Mouse (Mus musculus): ENCODE measurements around the gene Rhobtb1.

The Rhobtb1 gene

DNA sequence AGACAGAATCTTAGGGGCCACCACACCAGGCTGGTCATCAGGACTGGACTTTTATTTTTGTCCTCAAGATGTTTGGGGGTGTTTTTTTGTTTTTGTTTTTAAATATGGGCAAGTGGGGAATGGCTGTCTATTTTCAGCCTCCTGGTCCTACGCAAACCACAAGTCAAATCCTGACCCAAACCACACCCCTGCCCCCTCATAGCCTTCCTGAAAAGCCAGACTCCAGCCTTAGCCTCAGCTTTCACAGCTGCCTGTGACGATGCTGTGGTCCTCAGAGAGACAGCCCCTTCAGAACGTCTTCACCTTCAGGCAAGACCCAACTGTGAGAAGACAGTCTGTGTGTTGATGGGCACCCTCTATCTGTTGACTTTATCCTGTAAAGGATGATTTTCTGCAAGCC lies 95.5 kb downstream of the Rhobtb1 start:
- no peak for DNase-seq (ENCODE audit: low spot score in 2 of 2)

DNA sequence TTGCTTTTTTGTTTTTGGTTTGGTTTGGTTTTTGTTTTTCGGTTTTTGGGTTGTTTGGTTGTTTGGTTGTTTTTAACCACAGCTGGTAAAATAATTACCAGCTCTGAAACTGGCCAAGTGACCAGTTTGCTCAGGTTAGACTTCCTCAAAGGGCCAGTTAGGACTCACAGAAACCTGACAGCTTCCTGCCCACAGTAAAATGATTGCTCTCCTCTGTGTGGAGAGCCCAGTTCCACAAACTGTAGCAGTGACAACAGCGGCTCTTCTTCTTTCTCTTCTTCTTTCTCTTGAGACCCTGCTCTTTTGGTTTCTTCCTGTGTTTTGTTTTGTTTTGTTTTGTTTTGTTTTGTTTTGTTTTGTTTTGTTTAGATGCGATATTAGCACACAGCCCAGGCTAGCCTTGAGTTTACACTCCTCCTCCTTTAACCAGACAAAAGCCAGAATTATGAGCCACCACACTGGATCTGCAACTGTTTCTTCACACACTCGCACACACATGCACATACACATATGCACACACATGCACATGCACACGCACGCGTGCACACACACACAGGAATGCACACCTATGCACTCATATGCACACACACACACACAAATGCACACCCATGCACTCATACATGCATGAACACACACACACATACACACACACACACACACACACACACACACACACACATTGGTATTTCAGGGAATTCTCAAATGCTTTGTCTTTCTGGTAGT lies 96.2 kb downstream of the Rhobtb1 start:
- no peak for DNase-seq (ENCODE audit: low spot score in 2 of 2)

DNA sequence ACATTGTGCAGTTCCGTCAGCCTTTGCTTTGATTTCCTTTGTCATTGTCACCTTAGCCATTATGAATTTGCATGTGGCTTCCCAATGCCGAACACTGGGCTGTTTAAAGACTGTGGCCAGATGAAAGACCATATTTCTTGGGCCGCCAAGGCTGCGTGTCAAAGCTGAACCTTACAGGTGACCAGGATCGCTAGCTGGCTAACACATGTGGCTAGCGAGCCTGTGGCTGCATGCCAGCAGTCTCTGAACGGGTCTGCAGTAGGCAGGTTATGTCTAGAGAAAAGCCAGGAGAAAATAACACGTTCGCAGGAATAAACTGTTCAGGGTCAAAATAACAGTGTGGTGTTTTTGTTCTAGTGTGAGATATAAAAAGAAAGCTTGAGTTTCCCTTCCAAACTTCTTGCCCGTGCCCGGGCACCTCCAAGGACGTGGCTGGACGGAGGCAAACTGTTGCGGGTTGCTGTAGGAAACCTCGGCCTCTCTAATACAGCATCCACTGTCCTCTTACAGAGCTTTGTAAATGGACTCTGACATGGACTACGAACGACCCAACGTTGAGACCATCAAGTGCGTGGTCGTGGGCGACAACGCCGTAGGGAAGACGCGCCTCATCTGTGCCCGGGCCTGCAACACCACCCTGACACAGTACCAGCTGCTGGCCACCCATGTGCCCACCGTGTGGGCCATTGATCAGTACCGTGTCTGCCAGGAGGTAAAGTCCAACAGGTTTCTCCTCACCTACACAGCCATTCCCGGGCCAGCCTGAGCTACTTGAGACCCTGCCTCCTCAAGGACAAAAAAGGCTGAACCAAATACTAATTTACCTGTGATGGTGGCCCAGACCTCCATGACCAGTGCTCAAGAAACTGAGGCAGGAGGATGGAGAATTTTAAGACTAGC lies 97.3 kb downstream of the Rhobtb1 start:
- no peak for DNase-seq (ENCODE audit: low spot score in 2 of 2)

DNA sequence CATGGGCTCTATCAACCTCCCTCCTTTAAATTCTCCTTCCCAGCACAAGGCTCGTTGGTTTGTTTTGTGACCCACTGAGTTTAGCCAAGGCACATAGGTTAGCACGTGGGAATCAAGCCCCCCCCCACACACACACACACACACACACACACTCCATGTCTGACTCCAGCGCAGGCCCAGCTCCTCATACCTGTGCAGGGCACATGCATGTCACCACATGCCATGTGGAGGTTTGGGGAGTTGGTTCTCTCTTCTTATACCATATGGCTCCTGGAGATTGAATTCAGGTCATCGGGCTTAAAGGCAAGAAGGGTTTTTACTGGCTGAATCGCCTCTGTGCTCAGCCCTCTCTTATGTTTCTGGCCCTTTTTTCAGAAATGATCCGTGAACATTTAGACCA lies 100.0 kb downstream of the Rhobtb1 start:
- DNase-seq (ENCODE audit: low spot score in 2 of 2) = no peak

DNA sequence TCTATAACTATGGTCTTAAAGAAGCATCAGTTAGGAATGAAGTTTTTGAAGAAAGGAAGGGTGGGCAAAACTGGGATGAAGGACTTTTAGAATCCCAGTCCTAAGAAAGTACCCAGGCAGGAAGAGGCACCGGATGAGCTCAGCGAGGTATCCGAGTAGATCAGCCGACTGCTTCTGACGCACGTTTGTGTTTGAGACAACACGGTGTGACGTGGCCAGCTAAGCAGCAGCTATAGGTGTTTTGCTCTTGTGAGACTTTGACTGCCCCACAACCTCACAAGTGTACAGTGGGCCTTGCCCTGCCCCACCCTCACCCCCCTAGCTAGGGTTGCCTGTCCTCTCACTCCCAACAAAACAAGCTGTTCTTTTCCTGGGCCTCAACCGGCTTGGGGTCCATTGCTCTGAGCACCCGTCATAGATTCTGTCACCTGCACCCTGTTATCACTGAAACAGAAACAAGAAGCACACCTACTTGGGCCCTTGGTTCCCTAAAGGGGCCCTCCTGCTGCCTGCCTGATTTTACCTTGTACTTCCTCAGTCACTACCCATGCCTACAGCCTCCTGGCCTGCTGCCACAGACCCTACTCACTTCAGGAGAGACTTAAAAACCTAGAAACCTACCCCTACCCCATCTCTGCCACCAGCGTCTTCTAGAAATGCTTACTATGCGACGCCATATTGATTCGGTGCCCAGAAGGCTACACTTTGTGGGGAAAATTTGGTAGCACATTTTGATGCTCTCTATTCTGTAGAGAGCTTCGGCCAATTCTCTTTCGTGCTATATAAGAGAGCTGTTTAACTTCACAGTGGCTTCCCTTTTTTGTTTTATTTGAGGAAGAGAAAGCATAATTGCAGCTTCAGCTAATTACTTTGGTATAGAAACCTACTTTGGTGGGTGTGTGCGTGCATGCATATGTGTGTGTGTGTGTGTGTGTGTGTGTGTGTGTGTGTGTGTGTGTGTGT lies 101.2 kb downstream of the Rhobtb1 start:
- DNase-seq (ENCODE audit: low spot score in 2 of 2) = no peak

DNA sequence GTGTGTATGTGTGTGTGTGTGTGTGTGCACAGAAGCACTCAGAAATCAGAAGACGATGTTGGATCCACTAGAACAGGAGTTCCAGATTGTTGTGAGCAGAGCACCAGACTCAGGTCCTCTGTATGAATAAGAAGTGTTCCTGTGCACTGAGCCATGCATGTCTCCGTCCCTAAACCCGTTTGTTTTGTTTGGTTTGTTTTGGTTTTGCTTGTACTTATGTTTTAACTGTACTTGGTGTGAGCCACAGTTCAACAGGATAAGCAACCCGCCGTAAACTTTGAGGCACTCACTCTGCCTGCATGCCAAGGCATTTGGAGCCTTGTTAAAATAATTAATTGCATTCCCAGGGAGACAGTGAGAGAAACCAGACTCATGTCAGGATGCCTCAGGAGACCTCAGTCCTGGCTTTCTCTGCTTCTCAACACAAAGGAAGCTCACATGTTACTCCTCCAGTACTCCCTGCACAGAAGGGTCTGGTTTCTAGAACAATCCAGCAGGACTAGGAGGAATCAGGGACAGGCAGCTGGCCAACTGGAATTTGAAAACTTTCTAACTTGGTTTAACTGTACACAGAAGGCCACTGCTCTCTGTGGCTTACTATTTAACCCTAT lies 101.9 kb downstream of the Rhobtb1 start:
- DNase-seq (ENCODE audit: low spot score in 2 of 2) = no peak

DNA sequence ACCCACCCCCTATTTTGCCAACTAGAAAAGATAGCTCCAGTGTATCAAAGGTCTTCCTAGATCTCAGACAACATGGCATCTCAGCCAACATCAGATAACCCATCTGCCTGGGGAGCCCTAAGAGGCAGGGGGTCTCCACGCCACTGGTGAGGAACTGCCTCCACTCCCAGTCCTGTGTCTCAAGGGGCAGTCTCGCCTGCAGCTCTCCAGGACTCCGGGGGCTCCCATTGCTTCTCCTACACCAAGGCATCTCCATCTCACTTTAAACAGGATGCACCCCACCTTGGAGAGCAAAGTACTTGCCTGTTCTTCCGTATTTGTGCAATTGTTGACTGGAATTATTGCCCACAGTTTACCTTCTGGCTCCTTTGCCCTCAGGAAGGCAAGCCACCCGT lies 102.4 kb downstream of the Rhobtb1 start:
- DNase-seq (ENCODE audit: low spot score in 2 of 2) = no peak

DNA sequence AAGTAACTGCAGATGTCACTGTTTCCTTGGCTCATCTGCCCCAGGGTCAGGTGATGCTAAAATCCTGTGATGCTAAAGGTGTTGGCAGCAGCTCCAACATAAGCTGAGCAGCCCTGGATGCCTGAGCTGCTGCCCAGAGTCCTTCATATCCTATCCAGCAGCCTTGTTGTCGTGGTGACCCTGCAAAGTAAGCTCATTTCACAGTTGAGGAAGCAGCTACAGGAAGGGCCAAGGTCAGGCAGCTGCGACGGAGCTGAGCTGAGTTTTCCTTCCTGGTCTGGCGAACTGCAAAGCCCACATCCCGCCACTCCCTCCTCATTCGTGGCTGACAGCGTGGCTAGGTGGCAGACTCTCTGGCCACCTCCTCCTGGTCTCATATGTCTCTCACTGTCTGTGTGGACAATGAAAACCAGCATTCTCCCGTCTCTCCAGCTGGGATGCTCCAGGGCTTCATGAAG lies 103.2 kb downstream of the Rhobtb1 start:
- peak; percentile 24 to 48 for DNase-seq (ENCODE audit: low spot score in 2 of 2)

DNA sequence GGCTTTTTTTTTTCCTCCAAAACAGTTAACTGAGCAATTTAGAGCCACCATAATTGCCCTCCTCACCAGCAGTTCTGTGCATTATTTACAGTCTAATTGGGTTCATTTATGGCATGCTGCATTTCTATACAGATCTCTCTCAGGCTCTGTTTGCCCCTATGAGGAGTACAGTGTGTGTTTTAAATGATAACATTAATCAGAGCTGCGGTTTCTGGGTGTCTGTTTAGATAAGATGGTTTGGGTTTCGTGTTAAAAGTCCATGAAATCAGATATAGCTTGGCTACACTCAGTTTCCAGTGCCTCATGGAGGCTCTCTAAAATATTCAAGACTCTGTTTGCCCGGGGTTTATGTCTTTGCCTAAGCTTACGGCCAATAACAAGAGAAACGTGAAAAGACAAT lies 104.4 kb downstream of the Rhobtb1 start:
- DNase-seq (ENCODE audit: low spot score in 2 of 2) = no peak

DNA sequence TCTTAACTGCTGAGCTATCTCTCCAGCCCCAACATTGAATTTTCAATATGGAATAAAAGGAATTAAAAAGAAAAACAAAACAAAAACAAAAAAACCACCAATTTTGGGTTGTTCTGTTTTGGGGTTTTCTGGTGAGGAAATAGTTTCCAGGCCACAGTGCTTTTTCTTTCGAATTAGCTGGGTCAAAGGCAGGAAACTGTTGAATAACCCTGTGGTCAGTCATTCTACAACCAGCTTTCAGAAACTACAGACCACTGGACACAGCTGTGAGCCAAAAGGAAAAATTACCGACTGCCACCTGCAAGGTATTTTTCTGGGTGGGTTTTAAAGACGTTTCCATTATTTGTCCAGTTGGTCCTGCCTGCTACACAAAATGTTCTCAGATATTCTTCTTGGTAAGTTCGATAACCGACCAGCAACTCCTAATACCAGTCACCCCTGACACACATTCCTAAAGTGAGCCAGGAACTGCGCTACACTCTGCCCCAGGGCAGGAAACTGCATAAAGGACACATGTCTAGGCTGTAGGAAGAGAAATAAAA lies 106.4 kb downstream of the Rhobtb1 start:
- no peak for DNase-seq (ENCODE audit: low spot score in 2 of 2)

DNA sequence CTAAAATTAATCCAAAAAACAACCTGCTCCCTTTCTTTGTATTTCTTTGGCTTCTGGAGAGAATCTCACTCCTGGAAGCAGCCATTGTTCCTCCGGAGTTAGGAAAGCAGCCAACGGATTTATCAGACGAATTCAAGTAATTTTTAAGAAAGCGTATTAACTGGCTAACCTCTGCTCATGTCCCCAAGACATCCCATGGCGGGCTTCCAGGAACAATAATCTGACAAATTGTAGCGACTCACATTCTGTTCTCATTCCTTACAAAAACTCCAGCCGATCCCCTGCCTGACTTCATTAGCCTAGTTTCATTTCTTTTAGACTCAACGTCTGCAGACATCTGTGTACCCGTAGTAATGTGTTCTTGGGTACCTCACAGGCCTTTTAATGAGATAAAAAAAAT lies 107.4 kb downstream of the Rhobtb1 start:
- DNase-seq (ENCODE audit: low spot score in 2 of 2) = no peak

DNA sequence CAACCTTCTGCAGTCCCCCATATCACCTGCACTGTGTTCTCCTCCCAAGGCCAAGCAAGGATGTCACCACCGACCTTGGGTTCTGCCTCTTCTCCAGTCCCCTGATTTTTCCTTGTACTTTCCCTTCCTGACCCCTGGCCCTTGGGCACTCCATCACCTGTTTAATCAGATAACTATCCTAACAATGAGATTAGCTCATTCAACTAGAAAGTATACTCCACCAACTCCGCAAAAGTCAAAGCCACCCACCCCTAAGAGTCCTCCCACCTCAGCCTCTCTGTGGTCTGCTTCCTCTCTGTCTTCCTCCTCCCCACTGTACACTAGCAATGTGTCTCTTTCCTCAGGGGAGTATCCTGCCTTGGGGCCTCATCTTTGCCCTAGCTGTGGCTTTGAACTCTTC lies 107.9 kb downstream of the Rhobtb1 start:
- DNase-seq (ENCODE audit: low spot score in 2 of 2) = no peak

DNA sequence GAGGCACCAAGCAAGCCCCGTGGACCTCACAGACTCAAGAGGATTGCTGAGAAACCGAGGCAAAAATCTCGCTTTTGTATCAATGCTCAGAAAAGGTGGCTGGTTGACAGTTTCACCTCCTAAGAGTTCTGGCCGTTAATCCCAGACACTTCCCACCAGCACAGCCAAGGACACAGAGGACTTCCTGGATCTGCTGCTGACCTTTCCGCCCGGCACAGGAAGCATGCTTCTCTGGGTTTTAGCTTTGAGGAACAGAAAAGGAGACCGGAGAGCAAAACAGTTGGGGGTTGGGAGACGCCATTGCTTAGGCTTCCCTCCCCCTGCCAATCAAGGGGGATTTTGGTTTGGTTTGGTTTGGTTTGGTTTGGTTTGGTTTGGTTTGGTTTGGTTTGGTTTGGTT lies 108.7 kb downstream of the Rhobtb1 start:
- no peak for DNase-seq (ENCODE audit: low spot score in 2 of 2)

DNA sequence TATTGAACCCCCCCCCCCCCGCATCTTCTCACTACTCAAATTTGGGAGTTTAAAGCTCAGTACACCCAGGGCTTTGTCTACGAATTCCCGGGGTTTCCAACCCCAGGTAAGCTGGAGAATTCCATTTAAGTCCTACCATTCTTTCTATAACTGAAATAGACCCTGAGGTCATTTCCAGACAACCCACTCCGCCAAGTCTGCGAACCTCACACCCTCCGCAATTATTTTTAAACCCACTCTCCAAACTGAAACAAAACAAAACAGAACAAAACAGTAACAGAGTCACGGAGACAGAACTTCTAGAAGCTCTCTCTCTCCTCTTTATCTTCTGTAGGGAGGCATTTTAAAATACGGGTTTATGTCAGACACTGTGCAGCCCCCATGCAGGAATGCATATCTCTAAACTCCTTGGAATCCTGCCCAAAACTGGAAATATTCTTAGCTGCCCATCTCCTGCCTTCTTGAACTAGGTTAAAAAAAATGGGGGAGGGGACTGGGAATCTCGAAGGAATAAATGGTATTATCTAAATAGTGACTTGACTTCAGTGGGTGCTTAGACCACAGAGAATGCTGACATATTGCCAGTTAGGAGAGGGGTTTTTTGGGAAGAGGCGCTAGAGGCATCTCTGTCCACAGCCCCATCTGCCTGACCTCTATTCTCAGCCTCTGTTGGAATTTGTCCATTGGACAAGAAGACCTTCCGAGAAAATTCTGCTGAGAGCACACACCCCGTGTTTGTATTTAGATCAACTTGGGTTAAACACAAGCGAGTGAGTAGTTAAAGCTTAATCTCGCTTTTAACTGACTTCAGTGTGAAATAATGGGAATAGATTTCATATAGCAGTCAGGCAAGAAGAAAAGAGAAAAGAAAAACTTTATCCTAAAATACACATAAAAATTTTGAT lies 111.9 kb downstream of the Rhobtb1 start:
- DNase-seq (ENCODE audit: low spot score in 2 of 2) = no peak

DNA sequence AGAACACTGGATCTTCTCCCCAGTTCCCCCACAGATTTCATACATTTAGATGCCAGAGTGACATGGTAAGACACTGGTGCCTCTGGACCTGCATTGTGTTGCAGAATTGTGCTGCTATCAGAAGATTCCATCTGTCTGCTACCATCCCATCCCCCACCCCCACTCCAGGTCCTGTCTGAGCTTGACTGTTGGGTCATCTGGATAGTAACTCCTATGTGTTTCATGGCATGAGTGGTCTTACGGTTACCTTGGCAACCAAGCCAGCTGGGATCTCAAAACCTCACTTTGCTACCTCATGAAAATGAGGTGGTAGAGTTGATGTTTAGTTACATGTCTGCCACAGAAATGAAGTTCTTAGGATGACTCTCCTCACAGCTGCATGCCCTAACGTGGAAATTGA lies 112.7 kb downstream of the Rhobtb1 start:
- no peak for DNase-seq (ENCODE audit: low spot score in 2 of 2)

DNA sequence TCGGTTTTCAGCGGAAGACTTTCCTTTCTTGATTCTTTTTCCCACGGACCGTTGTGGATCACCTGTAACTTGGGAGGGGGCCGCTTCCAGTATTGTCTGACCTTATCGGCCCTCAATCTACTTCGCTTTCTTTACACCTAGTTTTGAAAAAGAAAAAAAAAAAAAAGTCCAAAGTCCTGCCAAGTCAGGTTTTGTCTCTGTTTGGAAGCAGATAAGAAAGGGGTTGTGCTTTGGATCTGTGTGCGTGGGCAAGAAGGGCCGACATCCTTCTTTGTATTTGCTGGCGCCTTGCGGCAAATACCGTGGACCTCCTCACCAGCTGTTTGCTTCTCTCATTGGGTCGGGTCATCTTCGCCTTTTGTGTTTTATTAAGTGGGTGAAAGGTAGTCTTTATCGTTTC lies 114.2 kb downstream of the Rhobtb1 start:
- no peak for DNase-seq (ENCODE audit: low spot score in 2 of 2)

DNA sequence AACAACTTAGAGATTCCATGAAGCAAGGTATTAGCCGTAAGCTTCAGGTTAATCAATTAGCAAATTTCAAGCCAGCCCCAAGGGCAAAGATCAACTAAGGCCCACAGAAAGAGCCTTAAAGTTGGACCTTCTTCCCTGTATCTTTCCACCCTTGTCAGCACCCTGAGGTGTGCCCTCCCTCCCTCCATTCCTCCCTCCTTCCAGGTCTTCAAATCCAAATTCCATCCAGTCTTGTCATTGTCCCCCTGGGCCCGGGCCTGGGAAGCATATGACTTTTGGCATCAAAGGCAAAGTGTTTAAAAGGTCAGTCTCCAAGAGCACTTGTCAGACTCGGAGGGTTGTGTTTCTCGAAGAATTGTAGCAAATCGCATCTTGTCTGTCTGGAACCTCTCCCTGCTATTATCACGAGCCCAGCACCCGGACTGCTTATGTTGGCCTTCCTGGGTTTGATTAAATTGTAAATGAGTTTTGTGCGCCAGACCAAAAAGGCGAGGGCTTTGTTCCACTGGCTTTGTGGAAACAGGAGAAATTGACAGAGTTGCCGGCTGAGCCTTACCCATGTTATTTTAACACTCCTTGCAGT lies 116.9 kb downstream of the Rhobtb1 start:
- no peak for DNase-seq (ENCODE audit: low spot score in 2 of 2)

DNA sequence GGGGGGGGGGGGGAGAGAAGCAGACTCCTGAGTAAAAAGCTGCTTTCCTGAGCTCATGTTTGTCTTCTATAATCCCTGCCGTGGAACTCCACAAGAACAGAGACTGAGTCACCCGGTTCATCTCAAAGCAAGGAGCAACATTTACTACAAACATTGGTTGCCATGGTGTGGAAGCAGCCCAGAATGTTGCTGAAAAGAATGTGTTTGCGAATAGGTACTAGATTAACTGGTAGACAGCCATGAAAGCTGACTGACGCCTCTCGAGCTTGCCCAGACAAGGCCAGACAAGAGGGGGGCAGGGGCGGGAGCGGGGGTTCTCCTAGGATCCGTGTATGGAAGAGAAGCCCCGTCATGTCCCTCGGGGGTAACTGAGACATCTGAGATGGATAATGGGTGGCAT lies 120.2 kb downstream of the Rhobtb1 start:
- no peak for DNase-seq (ENCODE audit: low spot score in 2 of 2)

DNA sequence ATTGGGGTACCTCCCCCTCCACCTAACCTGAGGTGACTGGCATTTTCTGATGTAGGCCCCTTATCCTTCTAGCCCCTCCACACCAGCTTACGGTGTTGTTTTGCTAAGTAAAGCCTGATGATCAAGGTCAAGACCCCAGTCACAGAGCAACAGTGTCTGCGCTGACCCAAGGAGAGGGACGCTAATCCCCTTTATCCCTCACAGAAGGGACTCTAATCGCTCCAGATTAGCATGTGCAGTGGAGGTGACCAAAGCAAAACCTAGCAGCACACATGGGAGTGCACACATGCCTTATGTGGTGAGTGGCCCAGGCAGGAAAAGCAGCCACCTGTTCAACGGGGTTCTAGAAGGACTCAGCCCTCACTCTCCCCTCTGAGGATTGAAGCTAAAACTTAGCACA lies 123.0 kb downstream of the Rhobtb1 start:
- no peak for DNase-seq (ENCODE audit: low spot score in 2 of 2)

DNA sequence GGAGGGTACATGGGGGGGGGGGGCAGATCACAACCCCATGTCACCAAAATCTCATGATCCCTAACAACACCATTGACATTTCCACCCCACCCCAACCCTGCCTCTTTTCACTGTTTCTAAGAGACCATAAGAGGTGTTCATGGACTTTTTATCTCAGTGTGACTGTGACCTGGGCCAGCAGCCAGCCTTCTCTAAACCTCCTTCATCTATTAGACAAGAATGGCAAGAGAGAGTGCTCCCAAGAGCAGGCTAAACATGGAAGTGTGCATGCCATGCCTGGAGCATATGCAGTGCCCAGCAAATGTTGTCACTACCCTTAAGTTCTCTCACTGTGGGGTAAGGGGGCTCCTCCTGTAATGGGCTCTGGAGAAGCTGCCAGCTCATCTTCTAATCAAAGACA lies 123.5 kb downstream of the Rhobtb1 start:
- DNase-seq (ENCODE audit: low spot score in 2 of 2) = no peak

Data from frontal cortex, postnatal 10 days (tissue).